Mouse (Mus musculus) heart, adult 2 months (tissue): ENCODE data around the gene Olfr520. TPM values are rescaled to one million over a fixed set of nuclear protein-coding genes. Genes with fewer than 3 reads are reported as not detected.

Experiments used
- DNase-seq, 2 experiments: peaks; one replicate each; pipeline ENCODE4 v3.0.0; 2021
- H3K27ac ChIP-seq: fragments of 200-600 bp; 2 replicates; pipeline ENCODE4 v1.8.1; 2022
- H3K27me3 ChIP-seq: fragments of 200-500 bp; 2 replicates; pipeline ENCODE4 v1.6.1; 2012; ENCODE audit warnings: mild to moderate bottlenecking, low read length, inconsistent platforms, mixed read lengths; ENCODE audit not compliant: control insufficient read depth, insufficient read depth
- H3K36me3 ChIP-seq: fragments of 200-500 bp; 2 replicates; pipeline ENCODE4 v1.6.1; 2012; ENCODE audit warnings: low read length, inconsistent platforms; ENCODE audit not compliant: control insufficient read depth, insufficient read depth
- H3K4me1 ChIP-seq: fragments of 200-500 bp; 2 replicates; pipeline ENCODE4 v1.6.1; 2011; ENCODE audit warnings: low read length; ENCODE audit not compliant: control insufficient read depth, insufficient read depth
- H3K4me3 ChIP-seq: fragments of 200-600 bp; 2 replicates; pipeline ENCODE4 v1.8.1; 2022
- H3K79me2 ChIP-seq: fragments of 200-500 bp; replicated peaks from 2 replicates; pipeline ENCODE4 v1.6.1; 2012; ENCODE audit warnings: mild to moderate bottlenecking, inconsistent platforms, low read length, moderate library complexity, mixed read lengths; ENCODE audit not compliant: control insufficient read depth, insufficient read depth
- H3K9ac ChIP-seq: fragments of 200-500 bp; 2 replicates; pipeline ENCODE4 v1.6.1; 2012; ENCODE audit warnings: low read depth, mild to moderate bottlenecking, control low read depth, inconsistent platforms, low read length, mixed read lengths
- CTCF ChIP-seq: fragments of 200-600 bp; IDR thresholded peaks from 2 replicates; pipeline ENCODE4 v1.8.1; 2022; ENCODE audit warnings: antibody characterized with exemption, mild to moderate bottlenecking, moderate library complexity
- EP300 ChIP-seq: fragments of 200-500 bp; IDR thresholded peaks from 2 replicates; pipeline ENCODE4 v1.6.1; 2011; ENCODE audit warnings: low read depth, low read length, control low read depth; ENCODE audit not compliant: insufficient read depth
- POLR2A ChIP-seq: fragments of 200-500 bp; IDR thresholded peaks from 2 replicates; pipeline ENCODE4 v1.6.1; 2011; ENCODE audit warnings: mild to moderate bottlenecking, low read depth, low read length, control low read depth; ENCODE audit not compliant: insufficient read depth
- WGBS: fragments of 180-500 bp; shearing (Covaris S2); methylation state at CpG from one replicate; pipeline ENCODE4 v1.1.7; 2018; 5-methylcytosine and 5-hydroxymethylcytosine counted together
- intact Hi-C: fragments of 180-260 bp; cut with DNase I; formaldehyde crosslinking; loops from one replicate; pipeline ENCODE4 v1.15.1; 2025
- long read RNA-seq: library from polyadenylated mRNA; stranded (forward); transcript quantifications from one replicate; pipeline ENCODE4 v2.0.0, GENCODE M21; 2021
- polyA plus RNA-seq: library from polyadenylated mRNA; depleted of rRNA; stranded (reverse); fragments of >200 nt; gene quantifications from 2 replicates; pipeline ENCODE4 v1.2.3, GENCODE M21; 2012; rRNA removed
- total RNA-seq, 2 experiments: library from RNA; stranded (reverse); gene quantifications; 2 replicates each; pipeline ENCODE4 v1.2.3; 2021

Olfr520 gene
- total RNA-seq (not detected), polyA plus RNA-seq (not detected in 2 replicates)
- long read RNA-seq: 0 reads

DNA sequence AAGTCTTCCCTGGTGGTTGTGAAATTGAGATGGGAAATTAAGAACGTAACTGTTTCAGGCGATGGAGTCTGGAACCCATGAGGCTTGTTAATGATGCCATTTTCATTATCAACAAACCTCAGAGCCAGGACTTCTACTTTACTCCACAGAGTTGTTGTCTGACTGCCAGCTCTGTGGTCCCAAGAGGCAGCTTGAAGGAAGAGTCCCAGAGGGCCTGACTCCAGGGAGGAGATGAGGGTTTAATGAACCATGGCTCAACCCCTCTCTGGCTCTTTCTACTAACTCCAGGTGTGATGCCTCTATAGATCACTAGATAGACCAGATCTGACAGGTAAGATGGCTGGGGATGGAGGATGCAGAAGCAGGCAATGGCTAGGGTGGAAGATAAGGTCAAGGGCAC lies at the start of gene Olfr520:
TSS of gene Olfr520 (plus strand) at position 301 of the 400 bp plus-strand sequence.
- Histone ChIP-seq H3K9ac (no peak within 1 kb of the TSS), H3K4me3 (no peak within 1 kb of the TSS), H3K27me3 (no peaks in the 10 kb centered on the region), H3K36me3 (no peaks in the 10 kb centered on the region), H3K27ac (no peak within 1 kb of the TSS), H3K4me1 (no peaks in the 10 kb centered on the region), H3K79me2 (no peaks in the 10 kb centered on the region)
- no peak for DNase-seq
- intact Hi-C loops: no loop called here
- TF ChIP-seq CTCF: no peak
- no peak for TF ChIP-seq POLR2A
- no peak for TF ChIP-seq EP300
- 77% methylated on average over 2 of the region's 2 CpGs for WGBS

DNA sequence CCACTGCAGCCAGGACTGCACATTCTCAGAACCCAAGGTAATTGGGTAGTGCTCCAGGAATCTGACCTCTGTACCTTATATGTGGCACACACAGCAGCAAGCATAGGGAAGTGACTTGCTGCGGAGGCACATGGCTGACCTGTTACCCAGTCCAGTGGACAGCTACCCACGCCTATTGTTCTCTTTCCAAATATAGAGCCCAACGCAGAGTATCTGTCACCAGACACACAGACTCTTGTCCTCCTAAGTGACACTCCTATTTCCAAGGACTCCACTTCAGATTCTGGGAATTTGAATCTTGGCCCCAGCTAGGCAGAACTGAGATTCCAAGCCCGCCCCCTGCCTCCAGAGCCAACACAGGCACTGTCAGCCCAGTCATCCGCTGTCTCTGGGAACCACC lies 49.3 kb upstream of the Olfr520 start:
- DNase-seq: peak; percentile 60 to 66
- peaks cover 11% of the 10 kb centered on the region for H3K4me1 ChIP-seq

DNA sequence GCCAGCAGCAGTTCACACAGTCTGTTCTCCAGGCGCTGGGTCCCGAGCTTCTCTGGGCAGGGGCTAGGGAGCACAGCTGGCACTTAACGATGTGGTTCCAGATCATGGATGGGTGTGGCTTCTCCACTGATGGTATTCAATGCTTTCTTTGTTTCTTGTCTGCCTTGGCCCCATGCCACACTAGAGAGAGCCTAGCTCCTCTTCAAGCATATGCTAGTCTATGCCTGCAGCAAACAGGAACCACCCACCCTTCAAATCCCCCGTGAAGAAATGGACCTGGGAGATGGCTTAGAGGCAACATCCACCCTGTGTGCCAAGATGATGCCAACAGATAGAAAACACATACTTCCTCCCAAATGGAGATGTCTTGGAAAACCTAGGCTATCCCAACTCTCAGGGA lies 46.0 kb upstream of the Olfr520 start:
- no peak for TF ChIP-seq CTCF
- Histone ChIP-seq H3K4me1 (peaks cover 13% of the 10 kb centered on the region), H3K27me3 (no peaks in the 10 kb centered on the region), H3K27ac (no peak overlapping the region; the same call in 1 of the 2 replicates), H3K4me3 (no peak overlapping the region), H3K36me3 (peaks cover 9% of the 10 kb centered on the region; the same call in 1 of the 2 replicates), H3K9ac (no peak overlapping the region), H3K79me2 (no peaks in the 10 kb centered on the region)
- no peak for DNase-seq
- intact Hi-C loops: no loop called here
- 47% methylated on average over 4 of the region's 4 CpGs for WGBS

More for the DNA sequence above, 49.3 kb upstream of the Olfr520 start:
- Histone ChIP-seq H3K4me3 (no peak overlapping the region), H3K27ac (peak overlapping the region; percentile 62), H3K79me2 (no peaks in the 10 kb centered on the region), H3K36me3 (peaks cover 9% of the 10 kb centered on the region; the same call in 1 of the 2 replicates), H3K9ac (peak overlapping the region; percentile 16), H3K27me3 (no peaks in the 10 kb centered on the region)
- intact Hi-C loops: loop anchor here (2.0 kb wide), 1 partner anchor 16 kb away; no protein-coding TSS in a partner anchor
- no peak for TF ChIP-seq POLR2A
- peak; percentile 16; the same call in 1 of the 2 replicates for TF ChIP-seq CTCF
- peak; percentile 88 for TF ChIP-seq EP300
- 12% methylated on average over 5 of the region's 5 CpGs for WGBS

DNA sequence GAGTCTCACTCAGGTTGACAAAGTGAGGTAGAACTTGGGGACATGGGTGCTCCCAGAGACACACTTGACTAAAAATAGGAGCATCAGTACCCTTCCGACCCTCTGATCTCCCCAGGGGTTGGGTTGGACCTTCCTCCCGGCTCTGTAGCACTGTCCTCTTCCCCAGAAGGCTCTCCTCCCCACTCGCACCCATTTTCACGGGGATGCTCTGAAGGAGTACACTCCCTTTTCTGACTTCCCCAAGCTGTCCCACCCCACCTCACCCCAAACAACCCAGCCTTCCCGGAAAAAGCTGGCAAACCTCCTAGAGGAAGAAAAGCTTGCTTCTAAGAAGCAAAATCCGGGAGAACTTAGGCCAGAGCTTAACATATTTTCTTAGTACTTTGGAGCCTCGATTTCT lies 39.3 kb upstream of the Olfr520 start:
- 38% methylated on average over 7 of the region's 7 CpGs for WGBS
- H3K4me3 ChIP-seq: no peak overlapping the region
- DNase-seq: no peak
- no peaks in the 10 kb centered on the region for H3K79me2 ChIP-seq
- intact Hi-C loops: no loop called here
- H3K4me1 ChIP-seq: peaks cover 31% of the 10 kb centered on the region
- H3K9ac ChIP-seq: no peak overlapping the region
- H3K36me3 ChIP-seq: peaks cover 13% of the 10 kb centered on the region
- TF ChIP-seq CTCF (no peak), EP300 (no peak), POLR2A (no peak)
- peak overlapping the region; percentile 38 for H3K27ac ChIP-seq
- H3K27me3 ChIP-seq: no peaks in the 10 kb centered on the region

DNA sequence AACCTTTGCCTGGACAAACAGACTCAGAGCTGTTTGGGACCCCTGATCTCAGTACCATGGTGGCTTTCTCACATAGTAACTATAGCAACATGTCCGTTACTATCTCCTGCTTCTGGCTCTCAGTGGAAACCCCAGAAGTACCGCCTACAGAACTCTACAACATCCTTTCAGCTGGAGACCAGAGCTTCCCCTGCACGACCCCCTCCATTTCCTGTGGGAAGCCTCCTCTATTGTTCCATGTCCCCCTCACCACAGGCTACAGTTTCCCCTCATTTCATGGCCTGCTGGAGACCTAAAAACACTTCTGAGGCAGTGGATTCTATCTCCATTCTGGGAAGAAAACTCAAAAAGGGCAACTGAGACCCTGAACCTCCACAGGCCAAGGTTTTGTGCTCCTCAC lies 37.7 kb upstream of the Olfr520 start:
- TF ChIP-seq EP300: no peak
- TF ChIP-seq POLR2A: peak; percentile 37; the same call in 1 of the 2 replicates
- DNase-seq: no peak
- Histone ChIP-seq H3K4me3 (no peak overlapping the region), H3K36me3 (peaks cover 15% of the 10 kb centered on the region), H3K79me2 (no peaks in the 10 kb centered on the region), H3K9ac (no peak overlapping the region), H3K27me3 (no peaks in the 10 kb centered on the region), H3K27ac (peak overlapping the region; percentile 51), H3K4me1 (peaks cover 38% of the 10 kb centered on the region)
- intact Hi-C loops: no loop called here
- 44% methylated on average over 3 of the region's 3 CpGs for whole genome bisulfite sequencing

DNA sequence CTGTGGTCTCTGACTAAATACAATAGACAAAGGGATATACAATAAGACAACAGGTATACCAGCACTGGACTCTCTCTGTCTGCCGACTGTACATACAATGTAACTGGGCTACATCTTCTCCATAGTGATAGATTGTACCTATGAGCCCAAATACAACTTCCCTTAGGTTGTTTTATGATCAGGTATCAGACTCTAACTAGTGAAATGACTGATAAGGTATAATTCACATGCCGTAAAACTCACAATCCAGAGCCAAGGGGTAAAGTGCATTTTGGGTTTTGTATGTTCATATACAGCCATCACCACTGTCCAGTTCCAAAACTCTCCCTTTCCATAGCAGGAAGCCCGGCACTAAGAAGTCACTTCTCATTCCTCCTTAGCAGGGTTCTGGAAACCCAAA lies 36.7 kb upstream of the Olfr520 start:
- intact Hi-C loops: no loop called here
- Histone ChIP-seq H3K79me2 (no peaks in the 10 kb centered on the region), H3K27me3 (no peaks in the 10 kb centered on the region), H3K36me3 (peaks cover 15% of the 10 kb centered on the region), H3K9ac (no peak overlapping the region), H3K4me3 (no peak overlapping the region), H3K27ac (peak overlapping the region; percentile 79; the same call in 1 of the 2 replicates), H3K4me1 (peaks cover 40% of the 10 kb centered on the region)
- TF ChIP-seq CTCF: no peak
- TF ChIP-seq POLR2A: no peak
- no peak for TF ChIP-seq EP300
- WGBS: 92% methylated on average over 3 of the region's 3 CpGs
- no peak for DNase-seq
